Mouse (Mus musculus): Measurements from ENCODE around the gene Ncoa7.

Gene Ncoa7

DNA sequence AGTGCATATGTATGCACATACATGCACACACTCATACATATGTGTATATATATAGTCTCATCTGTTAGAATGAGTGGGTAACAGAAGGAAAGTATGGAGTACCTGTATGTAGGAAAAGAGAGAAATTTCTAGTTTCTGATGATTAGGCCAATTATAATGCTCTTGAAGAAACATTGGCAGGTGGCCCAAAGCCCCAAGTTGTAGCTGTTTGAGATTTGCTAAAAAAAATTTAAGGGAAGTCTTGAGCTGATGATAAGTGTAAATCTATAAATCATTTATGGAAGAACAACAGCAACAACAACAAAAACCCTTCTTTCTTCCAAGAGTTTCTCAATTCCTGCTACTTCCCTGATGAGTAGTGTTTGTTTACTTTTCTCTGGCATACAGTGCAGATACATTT, 173.1 kb downstream of the Ncoa7 start:
- in situ Hi-C loops (cut with MboI; ENCODE audit: low pct_unique_long_range_greater_than_20kb in 1 of 2, low sequenced_read_pairs in 2 of 2, unreplicated experiment in 1 of 2), result loop anchor here in 1 of 2 experiments (10.0 kb wide), 1 partner anchor 105 kb away; no protein-coding TSS in a partner anchor

- in situ Hi-C loops (cut with MboI; ENCODE audit: low pct_unique_long_range_greater_than_20kb in 1 of 2, low sequenced_read_pairs in 2 of 2, unreplicated experiment in 1 of 2), result loop anchor here in 1 of 2 experiments (10.0 kb wide), 1 partner anchor 105 kb away; no protein-coding TSS in a partner anchor
These were observed 173.6 kb downstream of the Ncoa7 start, which contains the start of gene Hint3 for GRCm38 (mm10) chr10:30629513-30629912. TSS of gene Hint3 (minus strand) at chr10:30629632.

GRCm38 (mm10) chr10:30628444-30628843, 174.7 kb downstream of the Ncoa7 start:
- in situ Hi-C loops (cut with MboI; ENCODE audit: low pct_unique_long_range_greater_than_20kb in 1 of 2, low sequenced_read_pairs in 2 of 2, unreplicated experiment in 1 of 2), result loop anchor here in 1 of 2 experiments (10.0 kb wide), 1 partner anchor 106 kb away; no protein-coding TSS in a partner anchor

DNA sequence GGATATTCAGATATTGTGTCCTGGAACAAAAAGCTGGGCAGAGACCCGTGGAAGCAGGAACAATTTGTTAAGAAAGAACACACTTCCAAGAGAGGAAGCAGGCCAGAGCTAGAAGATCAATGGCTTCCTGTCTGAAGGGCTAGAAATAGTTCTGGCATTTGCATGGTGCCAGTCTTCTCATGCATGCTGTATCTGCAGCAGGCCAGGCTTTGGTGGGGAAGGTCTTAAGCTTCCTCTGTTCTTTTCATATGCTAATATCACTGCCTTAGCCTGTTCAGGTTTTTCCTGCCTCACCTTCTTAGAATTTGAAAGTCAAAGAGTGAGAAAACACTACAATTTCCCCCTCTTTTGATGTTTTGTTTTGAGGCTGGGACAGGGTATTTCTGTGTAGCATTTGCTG, 175.6 kb downstream of the Ncoa7 start:
- in situ Hi-C loops (cut with MboI; ENCODE audit: low pct_unique_long_range_greater_than_20kb in 1 of 2, low sequenced_read_pairs in 2 of 2, unreplicated experiment in 1 of 2), result loop anchor here in 1 of 2 experiments (10.0 kb wide), 1 partner anchor 107 kb away; no protein-coding TSS in a partner anchor

GRCm38 (mm10) chr10:30624161-30625019, 178.7 kb downstream of the Ncoa7 start:
- in situ Hi-C loops (cut with MboI; ENCODE audit: low pct_unique_long_range_greater_than_20kb in 1 of 2, low sequenced_read_pairs in 2 of 2, unreplicated experiment in 1 of 2), result loop anchor here (10.0 to 25.0 kb wide), 2 partner anchors 110 to 688 kb away; partner anchors contain the start of gene Hddc2 (in 1 of the 2)

- in situ Hi-C loops (cut with MboI; ENCODE audit: low pct_unique_long_range_greater_than_20kb in 1 of 2, low sequenced_read_pairs in 2 of 2, unreplicated experiment in 1 of 2), result loop anchor here (10.0 to 25.0 kb wide), 2 partner anchors 112 to 689 kb away; partner anchors contain the start of gene Hddc2 (in 1 of the 2)
These were observed 180.2 kb downstream of the Ncoa7 start for GRCm38 (mm10) chr10:30622928-30623327.

- in situ Hi-C loops (cut with MboI; ENCODE audit: low pct_unique_long_range_greater_than_20kb in 1 of 2, low sequenced_read_pairs in 2 of 2, unreplicated experiment in 1 of 2), result loop anchor here (10.0 to 25.0 kb wide), 3 partner anchors 96 to 693 kb away; partner anchors contain the start of genes Ncoa7 (in 2 of the 2) and Hddc2 (in 1 of the 2)
These were observed 184.3 kb downstream of the Ncoa7 start for GRCm38 (mm10) chr10:30618918-30619210.

DNA sequence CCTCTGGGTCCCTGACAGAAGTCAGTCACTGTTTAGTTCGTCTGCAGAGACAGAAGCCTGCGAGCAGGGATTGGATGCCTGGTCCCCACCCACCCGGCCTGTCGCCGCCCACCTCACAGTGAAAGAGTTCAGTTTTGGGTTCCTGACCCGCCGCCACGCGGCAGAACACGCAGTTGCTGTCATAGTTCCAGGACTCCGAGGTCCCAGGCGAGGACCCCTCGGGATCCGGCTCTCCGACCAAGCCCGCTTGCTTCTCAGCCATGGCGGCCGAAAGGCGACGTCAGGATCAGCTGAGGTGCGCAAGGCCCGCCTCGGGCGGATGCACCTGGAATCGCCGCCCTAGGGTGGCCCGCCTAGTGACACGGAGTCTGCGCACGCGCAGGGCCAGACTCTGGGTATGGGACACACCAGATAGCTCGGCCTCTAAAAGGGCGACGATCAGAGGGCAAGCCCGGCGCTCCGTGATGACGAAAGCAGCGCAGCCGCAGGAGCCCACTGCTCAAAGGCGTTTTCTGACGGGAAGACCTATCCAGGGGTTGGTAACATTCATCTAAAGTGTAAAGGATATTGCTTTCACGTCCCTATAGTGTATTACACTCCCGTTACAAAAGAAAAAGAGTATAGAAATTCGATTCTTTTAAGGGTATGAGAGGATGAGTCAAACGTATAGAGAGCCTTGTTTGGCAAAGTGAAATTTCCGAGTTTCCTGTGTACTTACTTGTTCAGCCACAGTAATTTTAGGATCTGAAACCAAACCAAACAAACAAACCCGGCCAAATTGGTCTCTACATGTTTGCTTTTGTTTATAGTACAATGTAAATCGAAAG, 184.8 kb downstream of the Ncoa7 start:
- in situ Hi-C loops (cut with MboI; ENCODE audit: low pct_unique_long_range_greater_than_20kb in 1 of 2, low sequenced_read_pairs in 2 of 2, unreplicated experiment in 1 of 2), result loop anchor here (10.0 to 25.0 kb wide), 3 partner anchors 96 to 694 kb away; partner anchors contain the start of genes Ncoa7 (in 2 of the 2) and Hddc2 (in 1 of the 2)

GRCm38 (mm10) chr10:30613039-30613438, 190.1 kb downstream of the Ncoa7 start:
- in situ Hi-C loops (cut with MboI; ENCODE audit: low pct_unique_long_range_greater_than_20kb in 1 of 2, low sequenced_read_pairs in 2 of 2, unreplicated experiment in 1 of 2), result loop anchor here (10.0 to 25.0 kb wide), 3 partner anchors 102 to 699 kb away; partner anchors contain the start of genes Ncoa7 (in 2 of the 2) and Hddc2 (in 1 of the 2)

DNA sequence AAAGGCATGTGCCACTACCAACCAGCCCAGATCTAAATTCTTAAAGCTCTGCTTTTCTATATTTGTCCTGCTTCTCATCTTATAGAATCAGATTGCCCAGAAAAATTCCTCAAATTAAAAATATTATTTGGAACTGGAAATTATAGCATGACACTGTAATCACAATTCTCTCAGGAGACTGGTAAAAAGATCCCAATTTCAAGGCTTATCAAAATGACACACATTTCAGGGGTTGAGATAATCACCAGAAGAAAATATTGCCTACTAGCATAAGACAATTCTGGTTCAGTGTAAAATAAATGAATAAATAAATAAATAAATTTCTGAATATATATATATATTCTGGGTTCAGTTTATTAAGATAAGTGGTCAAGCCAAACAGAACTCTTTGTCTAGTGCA, 193.5 kb downstream of the Ncoa7 start:
- in situ Hi-C loops (cut with MboI; ENCODE audit: low pct_unique_long_range_greater_than_20kb in 1 of 2, low sequenced_read_pairs in 2 of 2, unreplicated experiment in 1 of 2), result loop anchor here (10.0 to 25.0 kb wide), 3 partner anchors 105 to 703 kb away; partner anchors contain the start of genes Ncoa7 (in 2 of the 2) and Hddc2 (in 1 of the 2)

GRCm38 (mm10) chr10:30608109-30608508, 195.0 kb downstream of the Ncoa7 start:
- in situ Hi-C loops (cut with MboI; ENCODE audit: low pct_unique_long_range_greater_than_20kb in 1 of 2, low sequenced_read_pairs in 2 of 2, unreplicated experiment in 1 of 2), result loop anchor here in 1 of 2 experiments (25.0 kb wide), 1 partner anchor 704 kb away; the partner anchor contains the start of gene Hddc2

DNA sequence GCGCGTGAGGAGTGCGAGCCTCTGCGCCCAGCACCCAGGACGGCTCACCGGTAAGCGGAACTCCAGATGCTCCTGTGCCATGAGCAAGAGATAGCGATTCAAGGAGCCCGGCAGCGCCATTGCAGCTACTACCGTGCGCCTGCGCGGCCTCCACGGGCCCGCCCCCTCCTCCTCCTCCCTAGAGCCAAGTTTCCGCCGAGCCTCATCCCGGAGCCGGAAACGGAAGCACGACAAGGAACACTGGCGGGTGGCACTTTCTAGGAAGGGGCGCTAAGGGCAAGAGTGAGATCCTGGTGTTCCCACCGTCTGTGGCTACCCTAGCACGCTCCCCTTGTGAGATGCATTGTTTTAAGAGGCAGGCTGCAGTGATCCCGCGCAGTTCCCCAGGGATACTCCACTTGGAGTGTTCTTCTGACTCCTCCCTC, 202.6 kb downstream of the Ncoa7 start, which contains the start of gene Trmt11:
TSS of gene Trmt11 (minus strand) at position 208 of the 425 bp plus-strand sequence.
- in situ Hi-C loops (cut with MboI; ENCODE audit: low pct_unique_long_range_greater_than_20kb in 1 of 2, low sequenced_read_pairs in 2 of 2, unreplicated experiment in 1 of 2), result loop anchor here in 1 of 2 experiments (25.0 kb wide), 1 partner anchor 712 kb away; the partner anchor contains the start of gene Hddc2

- in situ Hi-C loops (cut with MboI; ENCODE audit: low pct_unique_long_range_greater_than_20kb in 1 of 2, low sequenced_read_pairs in 2 of 2, unreplicated experiment in 1 of 2), result loop anchor here in 1 of 2 experiments (25.0 kb wide), 1 partner anchor 712 kb away; the partner anchor contains the start of gene Hddc2
These were observed 203.0 kb downstream of the Ncoa7 start for GRCm38 (mm10) chr10:30600094-30600534.

DNA sequence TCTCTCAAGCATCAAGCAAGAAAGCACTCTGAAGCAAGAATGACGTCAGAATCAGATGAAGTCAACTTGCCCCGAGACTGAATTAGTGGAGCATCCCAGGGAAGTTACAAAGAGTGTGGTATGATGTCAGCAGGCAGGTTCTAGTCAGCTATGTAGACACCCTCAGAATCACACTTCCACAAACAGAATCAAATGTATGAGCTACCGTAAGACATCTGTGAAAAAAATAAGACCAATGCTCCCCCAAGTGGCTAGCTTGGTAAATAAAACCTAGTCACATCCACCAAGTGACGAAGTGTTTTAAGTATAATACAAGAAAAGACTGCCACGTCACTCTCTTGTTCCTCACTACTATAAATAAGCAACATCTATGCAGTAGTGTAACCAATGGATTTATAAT, 216.1 kb downstream of the Ncoa7 start:
- in situ Hi-C loops (cut with MboI; ENCODE audit: low pct_unique_long_range_greater_than_20kb in 1 of 2, low sequenced_read_pairs in 2 of 2, unreplicated experiment in 1 of 2), result no loop called here

DNA sequence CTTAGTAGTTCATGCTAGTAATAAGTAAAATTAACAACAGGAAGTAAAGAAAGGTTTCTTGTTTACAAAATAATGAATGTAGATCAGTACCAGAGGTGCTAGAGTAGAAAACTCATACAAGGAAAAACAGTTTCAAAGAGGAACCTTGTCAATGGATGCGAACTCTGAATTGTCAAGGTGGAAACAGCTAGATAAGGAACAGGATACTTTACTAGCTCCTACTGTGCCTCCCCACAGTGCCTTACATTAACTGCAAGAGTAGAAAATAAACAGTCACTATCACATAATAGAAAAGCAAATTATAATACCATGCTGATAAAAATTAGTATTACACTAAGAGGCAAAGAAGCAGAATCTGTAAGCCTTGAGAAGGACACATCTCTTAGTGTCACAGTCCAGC, 217.4 kb downstream of the Ncoa7 start:
- in situ Hi-C loops (cut with MboI; ENCODE audit: low pct_unique_long_range_greater_than_20kb in 1 of 2, low sequenced_read_pairs in 2 of 2, unreplicated experiment in 1 of 2), result no loop called here

All from mouse embryonic stem cell (cell line).